Mouse (Mus musculus) cerebellum, adult 2 months (tissue): ENCODE data around the gene Abhd4.

ENCODE experiments used
- CTCF ChIP-seq: fragments of 200-500 bp; IDR thresholded peaks from 2 replicates; pipeline ENCODE4 v1.5.1; 2011; ENCODE audit warnings: low read depth, mild to moderate bottlenecking, control low read depth, low read length, moderate library complexity, borderline replicate concordance; ENCODE audit not compliant: insufficient read depth
- POLR2A ChIP-seq: fragments of 200-500 bp; IDR thresholded peaks from 2 replicates; pipeline ENCODE4 v1.6.1; 2011; ENCODE audit warnings: low read length, control low read depth, borderline replicate concordance; ENCODE audit not compliant: insufficient read depth

DNA sequence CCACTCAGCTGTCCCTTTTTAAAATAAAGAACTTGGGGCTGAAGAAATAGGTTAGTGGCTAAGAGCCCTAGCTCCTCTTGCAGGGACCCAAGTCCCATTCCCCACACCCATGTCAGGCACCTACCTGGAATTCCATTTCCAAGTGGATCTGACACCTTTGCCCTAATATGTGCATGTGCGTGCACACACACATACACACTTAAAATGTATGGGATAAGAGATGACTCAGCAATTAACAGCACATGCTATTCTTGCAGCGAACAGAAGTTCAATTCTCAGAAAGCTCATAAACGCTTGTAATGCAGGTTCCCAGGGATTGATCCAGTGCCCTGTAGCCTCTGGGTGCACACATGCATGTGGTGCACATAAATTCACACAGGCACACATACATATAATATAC lies 15.6 kb downstream of the Abhd4 start:
- TF ChIP-seq CTCF = no peak
- no peak for TF ChIP-seq POLR2A
